Mouse (Mus musculus): ENCODE data around the gene Cela3a. TPM values are rescaled to one million over a fixed set of nuclear protein-coding genes. Genes with fewer than 3 reads are reported as not detected.
A peak's percentile ranks its signal among the peaks of the same experiment; 100 is the strongest.

Cela3a gene
- total and polyA plus RNA-seq, 3 experiments, result not detected

DNA sequence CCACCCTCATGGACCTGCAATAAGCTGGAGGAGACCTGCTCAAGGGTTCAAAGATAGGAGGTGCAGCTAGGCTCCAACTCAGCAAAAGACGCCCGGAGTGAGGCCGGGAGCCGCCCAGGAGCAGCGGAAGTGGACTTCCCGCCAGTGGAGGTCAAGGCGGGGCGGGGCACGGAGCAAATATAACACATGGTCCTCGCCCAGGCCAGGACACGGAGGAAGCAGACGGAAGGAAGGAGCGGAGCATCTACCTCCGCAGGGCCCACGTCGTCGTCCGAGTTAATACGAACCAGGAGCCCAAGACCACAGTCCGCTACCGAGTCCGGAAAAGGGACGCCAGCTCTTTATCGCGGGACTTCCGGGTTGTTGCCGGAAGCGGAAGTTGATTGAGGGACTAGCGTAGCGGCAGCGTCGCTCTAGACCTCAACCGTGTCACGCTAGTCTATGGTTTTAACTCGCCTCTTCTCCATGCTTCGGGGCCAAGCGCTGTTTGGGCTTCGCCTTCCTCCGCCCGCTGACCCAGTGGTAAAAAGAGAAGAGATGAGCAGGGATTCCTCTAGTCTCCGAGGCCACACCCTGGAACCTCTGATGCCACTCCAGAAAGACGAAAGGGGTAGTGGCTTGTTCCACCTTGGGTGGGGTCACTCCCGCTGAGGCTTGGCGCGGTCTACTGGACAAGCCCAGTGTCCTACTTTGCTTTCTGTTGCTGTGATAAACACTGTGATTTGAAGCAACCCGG is 21.4 kb downstream of the Cela3a start (continued):
- TF ChIP-seq POLR2AphosphoS2 (IDR thresholded peaks at IDR 0.05; ENCODE audit: low read length), result no peak
- TF ChIP-seq GABPA (IDR thresholded peaks at IDR 0.05; ENCODE audit: low read depth, low read length), result no peak
- no peak; the same call in 1 of the 2 replicates for TF ChIP-seq CHD2 (IDR thresholded peaks at IDR 0.05; ENCODE audit: low read length)
- peak; percentile 55; the same call in 1 of the 2 replicates for TF ChIP-seq GATA1 (IDR thresholded peaks at IDR 0.05; ENCODE audit: low read depth, low read length)

DNA sequence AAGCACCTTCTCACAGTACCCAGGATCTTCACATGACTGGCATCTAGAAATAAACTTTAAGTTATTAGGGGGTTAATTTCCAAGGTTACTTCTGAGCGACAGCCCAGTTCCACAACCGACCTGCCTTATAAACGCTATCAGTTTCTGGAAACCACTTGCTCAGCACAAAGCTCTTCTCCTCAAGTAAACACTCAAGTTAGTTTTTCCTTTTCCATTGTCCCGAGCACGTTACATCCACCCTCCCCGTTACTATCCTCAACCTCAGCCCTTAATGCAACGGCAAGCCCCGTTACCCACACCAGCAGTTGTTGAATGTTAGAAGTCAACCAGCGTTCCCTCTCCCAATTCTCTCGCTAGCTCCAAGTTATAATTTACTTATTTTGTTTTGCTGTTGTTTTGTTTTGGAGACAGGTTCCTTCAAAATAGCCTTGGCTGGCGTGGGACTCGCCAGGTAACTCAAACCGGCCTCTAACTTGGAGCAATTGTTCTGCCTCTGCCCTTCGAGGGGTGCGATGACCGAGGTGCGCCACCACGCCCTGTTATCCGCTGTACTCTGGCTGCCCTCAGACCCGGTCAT is 22.0 kb downstream of the Cela3a start:
- H3K4me1 ChIP-seq (ENCODE audit: control insufficient read depth in 1 of 2, insufficient read depth in 2 of 2, low read length in 2 of 2), result no peaks in the 10 kb centered on the region; a peak in 1 of 4 replicates
- H3K9me3 ChIP-seq (replicated peaks; ENCODE audit: insufficient read depth, low read length), result no peaks in the 10 kb centered on the region
- TF ChIP-seq GATA1 (IDR thresholded peaks at IDR 0.05; ENCODE audit: low read depth, low read length) (no peak; the same call in 1 of the 2 replicates), MYC (IDR thresholded peaks at IDR 0.05; ENCODE audit: low read depth, low read length) (0 out of 2 replicates have a peak, but pooled peaks have one; percentile 44), TCF12 (IDR thresholded peaks at IDR 0.05; ENCODE audit: low read depth, low read length) (no peak)
- H3K4me3 ChIP-seq (ENCODE audit: control insufficient read depth in 1 of 2, insufficient read depth in 1 of 2, low read depth in 2 of 2, low read length in 2 of 2), result peak overlapping the region; percentile 75 to 87
- peak; percentile 67 for DNase-seq (ENCODE audit: low read depth, low spot score)
- peak overlapping the region; percentile 93 for H3K27ac ChIP-seq (ENCODE audit: control insufficient read depth, low read depth, low read length)
- H3K27me3 ChIP-seq (ENCODE audit: control insufficient read depth in 1 of 2, insufficient read depth in 2 of 2, low read length in 2 of 2), result no peaks in the 10 kb centered on the region
- H3K9ac ChIP-seq (ENCODE audit: control insufficient read depth, low read depth, low read length, poor library complexity, severe bottlenecking), result peak overlapping the region; percentile 88
- H3K36me3 ChIP-seq (ENCODE audit: control insufficient read depth in 1 of 2, insufficient read depth in 2 of 2, low read length in 2 of 2), result peaks cover 0 to 4% of the 10 kb centered on the region in 2 experiments; a peak in 1 of 4 replicates
- peaks cover 11% of the 10 kb centered on the region; the same call in 1 of the 2 replicates for H3K79me2 ChIP-seq (ENCODE audit: control insufficient read depth, insufficient read depth, low read length, poor library complexity)

DNA sequence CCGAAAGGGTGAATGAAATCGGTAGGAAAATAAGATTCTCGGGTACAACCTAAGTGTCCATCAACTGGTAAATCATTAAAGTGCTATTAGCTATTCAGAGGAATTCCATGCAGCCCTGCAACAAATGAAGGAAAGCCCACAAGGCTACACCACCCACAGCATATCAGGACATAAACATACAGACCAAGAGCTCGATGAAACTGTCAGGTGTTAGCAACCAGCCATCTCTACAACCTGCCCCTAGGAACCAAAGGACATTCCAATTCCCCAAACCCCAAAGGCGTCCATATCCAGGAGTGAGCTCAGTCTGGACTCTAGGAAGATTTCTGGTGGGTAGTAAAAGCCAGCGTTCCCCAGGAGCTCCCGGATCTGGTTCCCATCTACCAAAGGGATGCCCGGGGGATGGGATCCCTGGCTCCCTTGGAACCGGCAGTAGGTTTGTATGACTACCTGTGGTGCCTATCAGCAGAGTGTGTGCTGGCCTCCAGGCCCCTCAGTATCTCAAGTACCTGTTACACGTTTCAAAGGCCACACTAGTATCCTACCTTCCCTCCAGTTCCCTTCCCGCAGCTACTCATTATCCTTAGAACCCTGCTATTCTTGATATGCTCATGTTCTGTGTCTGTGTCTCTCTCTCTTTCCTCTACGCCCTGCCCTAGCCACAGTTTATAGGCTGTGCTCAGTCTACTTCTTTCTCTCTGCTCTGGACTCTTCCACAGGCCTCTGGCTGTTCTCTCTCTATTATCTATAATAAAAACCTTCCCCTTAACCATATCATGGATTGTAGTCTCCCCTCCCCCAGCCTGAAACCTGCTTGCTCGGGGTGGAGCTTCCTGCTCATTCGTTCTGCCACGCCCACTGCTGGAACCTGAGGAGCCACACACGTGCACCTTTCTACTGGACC is 28.6 kb downstream of the Cela3a start:
- H3K27ac ChIP-seq (ENCODE audit: control insufficient read depth, low read depth, low read length), result no peak overlapping the region
- H3K4me3 ChIP-seq (ENCODE audit: control insufficient read depth in 1 of 2, insufficient read depth in 1 of 2, low read depth in 2 of 2, low read length in 2 of 2), result 0 out of 4 replicates have a peak overlapping the region, but pooled peaks of 1 of the 2 experiments have one; percentile 19
- TF ChIP-seq ELF1 (IDR thresholded peaks at IDR 0.05; ENCODE audit: low read depth, low read length) (no peak), TBP (IDR thresholded peaks at IDR 0.05; ENCODE audit: low read depth, low read length) (no peak), ZKSCAN1 (IDR thresholded peaks at IDR 0.05; ENCODE audit: low read depth, low read length) (no peak)
- H3K27me3 ChIP-seq (ENCODE audit: control insufficient read depth in 1 of 2, insufficient read depth in 2 of 2, low read length in 2 of 2), result no peaks in the 10 kb centered on the region
- peaks cover 0 to 2% of the 10 kb centered on the region in 2 experiments; a peak in 1 of 4 replicates for H3K4me1 ChIP-seq (ENCODE audit: control insufficient read depth in 1 of 2, insufficient read depth in 2 of 2, low read length in 2 of 2)
- DNase-seq (ENCODE audit: low read depth, low spot score), result no peak
- H3K9ac ChIP-seq (ENCODE audit: control insufficient read depth, low read depth, low read length, poor library complexity, severe bottlenecking), result no peak overlapping the region
- H3K9me3 ChIP-seq (replicated peaks; ENCODE audit: insufficient read depth, low read length), result no peaks in the 10 kb centered on the region
- H3K36me3 ChIP-seq (ENCODE audit: control insufficient read depth in 1 of 2, insufficient read depth in 2 of 2, low read length in 2 of 2), result 0 out of 4 replicates have a peak, but pooled peaks cover 0 to 2% of the 10 kb centered on the region in 2 experiments
- H3K79me2 ChIP-seq (ENCODE audit: control insufficient read depth, insufficient read depth, low read length, poor library complexity), result 0 out of 2 replicates have a peak, but pooled peaks cover 3% of the 10 kb centered on the region

All from MEL (cell line).